Mouse (Mus musculus) heart, embryonic 15.5 days (tissue): ENCODE data around the gene Angel2. TPM values are rescaled to one million over a fixed set of nuclear protein-coding genes. Genes with fewer than 3 reads are reported as not detected.

ENCODE experiments used
- ATAC-seq: fragments of 200-750 bp; cut with Nextera tagmentation; replicated peaks from 2 replicates; pipeline ENCODE4 v1.8.0; 2017; ENCODE audit warnings: low read depth, moderate TSS enrichment; ENCODE audit not compliant: insufficient number of reproducible peaks, insufficient read depth, low FRiP score
- H3K27ac ChIP-seq: fragments of 300-500 bp; sonication (generic); 2 replicates; pipeline ENCODE4 v1.5.1; 2015; ENCODE audit warnings: mild to moderate bottlenecking, inconsistent platforms
- H3K27me3 ChIP-seq: fragments of 300-500 bp; sonication (generic); 2 replicates; pipeline ENCODE4 v1.6.1; 2015; ENCODE audit warnings: inconsistent platforms
- H3K36me3 ChIP-seq: fragments of 300-500 bp; sonication (generic); 2 replicates; pipeline ENCODE4 v1.6.1; 2015; ENCODE audit warnings: mild to moderate bottlenecking, inconsistent platforms
- H3K4me1 ChIP-seq: fragments of 300-500 bp; sonication (generic); replicated peaks from 2 replicates; pipeline ENCODE4 v1.6.1; 2015; ENCODE audit warnings: inconsistent platforms
- H3K4me2 ChIP-seq: fragments of 300-500 bp; sonication (generic); 2 replicates; pipeline ENCODE4 v1.6.1; 2015; ENCODE audit warnings: inconsistent platforms, mild to moderate bottlenecking, moderate library complexity
- H3K4me3 ChIP-seq: fragments of 300-500 bp; sonication (generic); 2 replicates; pipeline ENCODE4 v1.5.1; 2015; ENCODE audit warnings: mild to moderate bottlenecking, inconsistent platforms
- H3K9ac ChIP-seq: fragments of 300-500 bp; sonication (generic); 2 replicates; pipeline ENCODE4 v1.6.1; 2015; ENCODE audit warnings: mild to moderate bottlenecking, inconsistent platforms
- H3K9me3 ChIP-seq: fragments of 300-500 bp; sonication (generic); replicated peaks from 2 replicates; pipeline ENCODE4 v1.6.1; 2016; ENCODE audit warnings: inconsistent platforms
- whole genome bisulfite sequencing: fragments of 180-500 bp; shearing (Covaris S2); methylation state at CpG from one replicate; pipeline ENCODE4 v1.1.7; 2015; ENCODE audit warnings: mixed read lengths; 5-methylcytosine and 5-hydroxymethylcytosine counted together
- polyA plus RNA-seq: library from polyadenylated mRNA; unstranded; fragments of >200 nt; fragmentation: Nextera tagmentation; extraction: Ambion mirVana; gene quantifications from 2 replicates; pipeline ENCODE4 v1.2.1, GENCODE M21; 2015

Gene Angel2
- polyA plus RNA-seq, 1 experiment from 2014 or later: 29.3 TPM

DNA sequence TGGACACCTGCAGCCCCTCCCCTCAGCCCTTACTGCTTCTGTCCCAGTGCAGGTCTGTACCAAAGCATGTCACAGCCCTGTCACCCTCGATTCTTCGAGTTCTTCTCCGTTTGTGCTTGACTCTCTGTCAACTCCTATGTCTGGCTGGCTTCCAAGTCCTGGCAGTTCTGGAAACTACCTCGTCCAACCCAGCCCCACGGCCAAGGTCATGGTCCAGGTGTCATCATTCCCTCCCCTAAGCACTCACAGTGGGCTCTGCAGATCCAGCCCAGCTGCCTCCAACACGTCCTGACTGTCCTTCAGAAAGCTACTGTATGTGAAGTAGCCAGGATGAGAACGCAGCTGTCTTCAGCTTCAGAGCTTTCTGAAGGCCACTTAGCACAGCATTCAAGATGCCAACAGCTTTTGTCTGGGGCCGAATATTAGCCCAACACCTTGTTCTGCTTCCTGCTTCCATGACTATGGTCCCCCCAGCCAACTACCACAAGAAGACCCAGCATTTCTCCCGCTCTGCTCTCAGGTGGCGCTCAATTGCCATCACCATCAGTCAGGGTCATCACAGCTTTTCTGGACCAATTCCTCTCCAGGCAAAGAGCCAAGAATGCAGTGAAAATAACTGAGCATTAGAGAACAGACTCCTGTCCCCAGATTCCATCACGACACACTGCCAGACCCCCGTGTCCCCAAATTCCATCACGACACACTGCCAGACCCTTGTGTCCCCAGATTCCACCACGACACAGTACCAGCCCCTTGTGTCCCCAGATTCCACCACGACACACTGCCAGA, 40.3 kb downstream of the Angel2 start:
- 41% methylated on average over 15 of the region's 15 CpGs for WGBS
- Histone ChIP-seq H3K27me3 (no peaks in the 10 kb centered on the region), H3K4me2 (no peak overlapping the region), H3K4me3 (no peak overlapping the region), H3K27ac (peak overlapping the region; percentile 88), H3K9ac (no peak overlapping the region), H3K36me3 (peaks cover 41% of the 10 kb centered on the region), H3K9me3 (no peaks in the 10 kb centered on the region), H3K4me1 (peaks cover 38% of the 10 kb centered on the region)
- peak; percentile 51 for ATAC-seq

DNA sequence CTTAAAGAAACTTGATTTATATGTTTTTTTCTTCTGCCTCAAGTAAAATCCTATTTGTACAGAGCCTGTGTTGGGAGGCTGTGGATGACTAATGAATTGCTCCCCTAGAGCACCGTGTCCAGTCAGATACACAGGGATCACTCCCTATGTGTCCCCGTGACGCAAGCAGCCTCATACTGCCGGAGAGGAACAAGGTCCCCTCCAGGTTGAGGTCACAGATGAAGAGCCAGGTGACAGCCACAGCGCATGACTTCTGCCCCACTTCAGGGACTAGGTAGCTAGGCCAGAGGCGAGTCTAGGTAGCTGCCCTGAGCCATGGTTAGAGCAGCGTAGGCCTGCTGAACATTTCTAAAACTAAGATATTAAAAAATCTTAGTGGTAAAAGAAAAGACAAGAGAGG, 43.1 kb downstream of the Angel2 start:
- WGBS: 88% methylated on average over 7 of the region's 7 CpGs
- Histone ChIP-seq H3K27me3 (no peaks in the 10 kb centered on the region), H3K27ac (no peak overlapping the region), H3K4me3 (no peak overlapping the region), H3K36me3 (peaks cover 20% of the 10 kb centered on the region), H3K4me2 (no peak overlapping the region), H3K9ac (no peak overlapping the region), H3K4me1 (peaks cover 56% of the 10 kb centered on the region), H3K9me3 (no peaks in the 10 kb centered on the region)
- no peak for ATAC-seq

DNA sequence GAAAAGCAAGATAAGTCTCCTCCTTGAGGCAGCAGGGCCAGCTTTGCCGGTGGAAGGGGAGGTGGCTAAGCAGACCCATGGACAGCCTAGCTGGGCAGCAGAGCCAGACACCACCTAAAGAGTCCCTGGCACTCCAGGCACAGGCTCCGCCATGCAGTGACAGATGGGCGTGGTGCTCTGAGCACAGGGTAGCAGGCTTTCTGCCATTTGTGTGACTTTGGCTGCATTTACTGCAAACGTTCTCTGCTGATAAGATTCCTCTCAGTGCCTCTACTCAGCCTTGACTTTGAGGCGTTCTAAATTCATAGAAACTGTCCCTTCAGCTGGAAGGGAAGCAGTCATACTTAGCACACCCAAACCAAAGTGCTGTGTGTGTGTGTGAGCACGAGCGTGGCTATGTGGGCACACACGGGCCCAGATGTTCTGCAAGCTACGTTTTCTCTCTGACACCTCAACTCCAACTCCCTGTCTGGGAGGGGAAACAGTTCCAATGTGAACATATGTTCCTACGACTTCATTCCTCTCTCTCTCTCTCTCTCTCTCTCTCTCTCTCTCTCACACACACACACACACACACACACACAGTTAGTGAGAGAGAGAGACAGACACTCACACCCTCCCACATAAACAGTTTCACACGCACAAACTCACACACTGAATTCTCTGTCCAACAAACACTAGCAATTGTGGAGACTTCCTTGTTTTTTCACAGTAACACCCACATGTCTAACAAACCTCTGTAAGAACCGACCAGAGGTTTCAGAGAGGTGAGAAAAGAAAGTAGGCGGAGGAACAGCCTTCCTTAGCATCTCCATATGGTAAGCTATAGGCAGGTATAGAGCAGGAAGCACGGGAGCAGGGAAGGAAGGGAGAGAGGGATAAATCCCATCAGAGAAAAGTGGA, 47.0 kb downstream of the Angel2 start:
- 53% methylated on average over 14 of the region's 14 CpGs for WGBS
- Histone ChIP-seq H3K9ac (peak overlapping the region; percentile 24; the same call in 1 of the 2 replicates), H3K4me2 (peak overlapping the region; percentile 29; the same call in 1 of the 2 replicates), H3K4me3 (no peak overlapping the region), H3K27ac (peak overlapping the region; percentile 90), H3K9me3 (no peaks in the 10 kb centered on the region), H3K27me3 (no peaks in the 10 kb centered on the region), H3K36me3 (peaks cover 27% of the 10 kb centered on the region), H3K4me1 (peaks cover 66% of the 10 kb centered on the region)
- 0 out of 2 replicates have a peak, but pooled peaks have one; percentile 19 for ATAC-seq

DNA sequence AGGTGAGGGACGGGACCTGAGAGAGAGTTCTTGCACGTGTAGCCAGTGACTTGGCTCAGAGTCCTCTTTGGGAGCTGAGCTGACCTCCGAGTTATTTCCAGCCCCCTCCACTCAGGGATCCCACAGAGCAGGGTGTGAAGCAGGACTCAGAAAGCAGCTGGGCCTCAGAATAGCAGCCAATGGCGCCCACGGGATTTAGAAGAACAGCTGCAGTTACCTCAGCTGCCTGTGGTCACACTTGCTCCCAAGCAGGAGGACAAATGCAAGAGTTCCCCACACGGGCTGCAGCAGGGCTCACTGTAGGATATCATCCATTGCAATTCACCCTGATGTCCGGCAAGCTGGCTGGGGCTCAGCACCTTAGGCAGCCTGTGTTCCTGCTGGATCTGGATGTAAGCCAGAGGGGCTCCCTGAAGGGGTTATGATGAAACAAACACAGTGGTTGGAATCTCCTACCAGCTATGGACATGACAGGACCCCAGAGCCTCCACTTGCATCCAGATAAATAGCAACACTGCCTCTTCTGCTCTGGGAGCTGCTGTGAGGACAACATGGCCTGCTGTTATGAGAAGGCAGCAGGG, 47.8 kb downstream of the Angel2 start:
- Histone ChIP-seq H3K36me3 (peaks cover 27% of the 10 kb centered on the region), H3K4me1 (peaks cover 73% of the 10 kb centered on the region), H3K9ac (peak overlapping the region; percentile 24; the same call in 1 of the 2 replicates), H3K27ac (peak overlapping the region; percentile 90), H3K4me3 (no peak overlapping the region), H3K27me3 (no peaks in the 10 kb centered on the region), H3K4me2 (peak overlapping the region; percentile 29), H3K9me3 (no peaks in the 10 kb centered on the region)
- 24% methylated on average over 7 of the region's 7 CpGs for WGBS
- peak; percentile 63 for ATAC-seq

DNA sequence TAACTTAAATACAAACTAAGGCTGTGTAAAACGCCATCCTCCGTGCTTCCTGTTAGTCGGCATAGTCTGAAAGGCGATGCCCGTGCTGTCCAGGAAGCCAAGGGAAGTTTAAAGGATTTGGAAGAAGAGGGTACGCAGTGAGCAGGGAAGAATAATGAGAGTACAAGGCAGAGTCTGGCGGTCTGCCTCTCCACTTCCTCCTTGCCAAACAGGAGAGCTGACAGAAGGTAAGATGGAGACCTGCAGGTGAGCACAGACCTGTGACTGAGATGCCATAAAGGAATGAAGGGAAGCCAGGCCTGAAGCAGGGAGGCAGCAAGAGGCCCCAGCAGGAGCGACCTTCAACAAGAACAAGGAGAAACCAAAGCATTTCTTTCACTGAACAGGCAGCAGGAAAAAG, 49.3 kb downstream of the Angel2 start:
- H3K9me3 ChIP-seq: no peaks in the 10 kb centered on the region
- peaks cover 21% of the 10 kb centered on the region for H3K36me3 ChIP-seq
- no peak for ATAC-seq
- H3K9ac ChIP-seq: no peak overlapping the region
- peak overlapping the region; percentile 60 for H3K27ac ChIP-seq
- H3K4me3 ChIP-seq: no peak overlapping the region
- WGBS: 86% methylated on average over 8 of the region's 8 CpGs
- H3K4me1 ChIP-seq: peaks cover 73% of the 10 kb centered on the region
- H3K4me2 ChIP-seq: no peak overlapping the region
- H3K27me3 ChIP-seq: no peaks in the 10 kb centered on the region

DNA sequence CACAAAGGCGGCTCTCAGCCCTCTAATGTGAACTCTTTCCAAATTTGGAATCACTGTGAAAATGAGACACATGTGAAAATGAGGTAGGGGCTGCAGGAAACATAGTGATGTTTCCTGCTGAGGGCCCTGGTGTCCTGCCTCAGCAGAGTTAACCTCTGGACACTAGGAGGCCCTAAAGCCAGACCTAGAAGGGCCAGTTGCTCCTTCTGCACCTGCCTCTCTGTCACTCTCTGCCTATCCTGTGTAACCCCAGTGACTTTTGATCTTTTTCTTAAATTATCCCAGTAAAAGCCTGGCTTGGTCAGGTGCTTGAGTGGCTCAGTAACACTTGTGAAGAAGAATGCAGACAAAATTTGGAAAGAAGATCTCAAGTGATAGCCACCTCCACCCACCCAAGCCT, 49.9 kb downstream of the Angel2 start:
- Histone ChIP-seq H3K9ac (no peak overlapping the region), H3K4me3 (no peak overlapping the region), H3K9me3 (no peaks in the 10 kb centered on the region), H3K4me2 (no peak overlapping the region), H3K36me3 (peaks cover 14% of the 10 kb centered on the region), H3K27me3 (no peaks in the 10 kb centered on the region), H3K4me1 (peaks cover 67% of the 10 kb centered on the region), H3K27ac (peak overlapping the region; percentile 60)
- 58% methylated on average over 1 of the region's 1 CpGs for WGBS
- no peak for ATAC-seq

DNA sequence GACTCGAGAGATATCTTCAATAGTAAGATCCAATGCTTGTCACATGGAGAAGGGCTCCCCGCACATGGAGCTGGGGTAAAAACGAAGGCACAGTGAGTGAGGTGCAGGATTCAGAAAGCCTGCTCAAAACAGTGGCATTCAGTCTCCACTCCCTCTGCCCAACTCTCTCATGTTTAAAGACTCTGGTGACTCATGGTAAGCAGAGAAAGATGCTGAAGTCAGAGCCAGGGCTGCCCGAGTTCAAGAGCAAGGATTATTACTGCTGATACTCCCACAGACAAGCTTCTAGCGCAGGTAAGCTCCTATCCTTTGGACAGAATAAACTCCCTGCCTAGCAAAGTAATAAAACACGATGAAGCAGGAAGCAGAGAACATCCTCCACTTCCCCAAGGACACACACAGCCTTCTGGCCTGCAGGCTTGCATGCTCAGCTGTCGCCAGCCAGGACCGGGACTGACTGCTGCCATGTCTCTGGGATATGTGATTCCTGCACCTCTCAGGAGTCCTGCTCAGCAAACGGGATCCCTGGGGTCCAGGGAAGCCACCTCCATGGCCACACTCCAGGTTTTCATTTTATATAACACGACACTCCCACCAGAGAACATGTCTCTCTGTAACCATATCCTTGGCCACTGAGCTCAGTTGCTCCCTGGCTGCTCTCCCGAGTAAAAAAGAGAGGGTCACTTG, 52.1 kb downstream of the Angel2 start:
- Histone ChIP-seq H3K27me3 (no peaks in the 10 kb centered on the region), H3K27ac (peak overlapping the region; percentile 92), H3K9me3 (no peaks in the 10 kb centered on the region), H3K4me2 (peak overlapping the region; percentile 97), H3K36me3 (peaks cover 9% of the 10 kb centered on the region; the same call in 1 of the 2 replicates), H3K4me1 (peaks cover 59% of the 10 kb centered on the region), H3K4me3 (peak overlapping the region; percentile 73), H3K9ac (peak overlapping the region; percentile 76)
- WGBS: 24% methylated on average over 11 of the region's 11 CpGs
- ATAC-seq: no peak

DNA sequence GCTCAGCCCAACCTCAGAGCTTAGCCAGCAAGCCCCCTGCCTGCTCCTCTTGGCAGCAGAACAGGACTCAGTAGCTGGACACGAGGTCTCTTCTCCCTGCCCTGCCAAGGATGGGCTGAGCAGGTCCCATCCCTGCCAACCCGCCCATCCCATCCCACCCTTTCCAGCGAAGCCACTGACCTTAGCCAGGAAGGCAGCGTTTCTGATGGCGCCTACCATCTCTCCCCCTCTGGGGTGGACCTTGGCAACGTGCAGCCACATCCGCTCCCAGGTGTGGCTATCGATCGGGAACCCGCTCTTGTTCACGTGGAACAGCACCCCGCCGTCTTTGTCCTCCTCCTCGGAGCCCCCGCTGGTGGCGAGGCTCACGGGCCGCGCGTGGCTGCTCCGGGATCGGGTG, 53.1 kb downstream of the Angel2 start:
- Histone ChIP-seq H3K4me3 (peak overlapping the region; percentile 73), H3K4me2 (peak overlapping the region; percentile 97), H3K27ac (peak overlapping the region; percentile 92), H3K9me3 (no peaks in the 10 kb centered on the region), H3K4me1 (peaks cover 49% of the 10 kb centered on the region), H3K9ac (peak overlapping the region; percentile 76), H3K27me3 (no peaks in the 10 kb centered on the region), H3K36me3 (peaks cover 9% of the 10 kb centered on the region; the same call in 1 of the 2 replicates)
- no peak for ATAC-seq
- under 1% methylated on average over 22 of the region's 22 CpGs for WGBS

DNA sequence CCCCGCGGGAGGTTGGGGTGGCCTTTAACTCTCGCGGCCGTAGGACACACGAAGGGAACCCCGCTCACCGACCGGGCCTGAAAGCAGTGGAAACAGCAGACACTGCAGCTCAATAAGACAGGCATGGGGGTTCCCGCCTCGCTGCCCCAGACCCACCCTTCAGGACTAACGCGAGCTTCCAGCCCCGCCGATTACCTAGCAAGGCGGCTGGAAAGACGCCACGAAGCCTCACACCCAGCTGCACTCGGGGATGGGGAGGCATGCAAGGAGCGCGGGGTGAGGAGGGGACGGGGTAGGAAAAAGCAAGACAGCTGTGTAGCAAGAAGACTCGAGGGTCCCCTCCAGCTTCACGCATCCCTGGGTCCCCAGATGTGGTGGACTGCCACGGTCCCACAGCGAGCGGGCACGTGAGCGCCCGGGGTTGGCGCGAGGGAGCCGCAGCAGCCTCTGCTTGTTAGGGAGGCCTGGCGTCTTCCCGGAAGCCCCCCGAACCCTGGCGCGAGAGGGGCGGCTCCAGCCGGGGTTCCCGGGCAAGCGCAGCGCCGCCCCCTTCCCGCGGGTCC, 53.7 kb downstream of the Angel2 start:
- H3K9ac ChIP-seq: peak overlapping the region; percentile 76
- H3K36me3 ChIP-seq: peaks cover 9% of the 10 kb centered on the region; the same call in 1 of the 2 replicates
- no peaks in the 10 kb centered on the region for H3K27me3 ChIP-seq
- no peaks in the 10 kb centered on the region for H3K9me3 ChIP-seq
- ATAC-seq: peak; percentile 51
- peak overlapping the region; percentile 73 for H3K4me3 ChIP-seq
- peak overlapping the region; percentile 92 for H3K27ac ChIP-seq
- peak overlapping the region; percentile 97 for H3K4me2 ChIP-seq
- under 1% methylated on average over 46 of the region's 46 CpGs for WGBS
- H3K4me1 ChIP-seq: peaks cover 44% of the 10 kb centered on the region

DNA sequence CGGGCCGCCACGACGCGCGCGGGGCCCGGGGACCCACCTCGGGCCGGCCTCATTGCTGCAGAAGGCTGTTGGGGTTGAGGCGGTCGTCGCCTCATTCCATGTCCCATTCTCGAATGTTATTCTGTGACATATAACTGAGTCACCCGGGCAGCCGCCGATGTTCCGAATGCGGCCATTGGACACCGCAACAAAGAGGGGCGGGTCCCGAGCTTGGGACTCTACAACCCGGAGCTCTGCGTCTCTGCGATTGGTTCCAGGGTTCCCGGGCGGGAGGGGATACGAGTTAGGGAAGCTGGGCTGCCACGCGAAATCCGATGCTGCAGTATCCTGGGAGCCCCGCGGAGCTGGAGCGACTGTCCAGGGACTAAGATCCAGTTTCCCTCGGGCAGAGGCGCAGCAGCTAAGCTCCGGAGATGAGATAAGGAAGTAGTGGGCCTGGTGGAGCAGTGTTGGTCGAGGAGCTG, 54.2 kb downstream of the Angel2 start, which contains the start of gene Vash2:
Gene Vash2 (minus strand): TSS at position 197 of the 464 bp plus-strand sequence.
- ATAC-seq: peak; percentile 96
- peak within 1 kb of the TSS; percentile 92 for H3K27ac ChIP-seq
- H3K9ac ChIP-seq: peak within 1 kb of the TSS; percentile 76
- H3K4me3 ChIP-seq: peak within 1 kb of the TSS; percentile 73
- no peaks in the 10 kb centered on the region for H3K27me3 ChIP-seq
- peak within 1 kb of the TSS; percentile 97 for H3K4me2 ChIP-seq
- no peaks in the 10 kb centered on the region for H3K9me3 ChIP-seq
- 0 out of 2 replicates have a peak, but pooled peaks cover 5% of the 10 kb centered on the region for H3K36me3 ChIP-seq
- peaks cover 39% of the 10 kb centered on the region for H3K4me1 ChIP-seq
- under 1% methylated on average over 38 of the region's 38 CpGs for WGBS
